Mouse (Mus musculus) CH12.LX (cell line): ENCODE measurements around the gene Slc25a45.
A peak's percentile ranks its signal among the peaks of the same experiment; 100 is the strongest.

Experiments used
- CHD1 ChIP-seq: IDR thresholded peaks from 2 replicates; pipeline ENCODE4 v1.6.1; 2012; ENCODE audit warnings: low read depth, low read length, improper control_type of control experiment, inconsistent platforms
- CTCF ChIP-seq, 2 experiments: IDR thresholded peaks in 1 of 2; conservative IDR thresholded peaks in 1 of 2; 2 replicates each; pipeline ENCODE4 v1.5.1; 2011 to 2012; ENCODE audit warnings: low read depth in 2 of 2, low read length in 2 of 2, improper control_type of control experiment in 1 of 2, inconsistent platforms in 1 of 2, mild to moderate bottlenecking in 1 of 2, moderate library complexity in 1 of 2
- EP300 ChIP-seq: IDR thresholded peaks from 2 replicates; pipeline ENCODE4 v1.6.1; 2011; ENCODE audit warnings: low read length, improper control_type of control experiment
- GABPA ChIP-seq: IDR thresholded peaks from 2 replicates; pipeline ENCODE4 v1.6.1; 2012; ENCODE audit warnings: low read depth, low read length, improper control_type of control experiment, inconsistent platforms; ENCODE audit not compliant: insufficient replicate concordance
- JUND ChIP-seq: conservative IDR thresholded peaks from 2 replicates; pipeline ENCODE4 v1.6.1; 2011; ENCODE audit warnings: low read depth, low read length, improper control_type of control experiment
- MEF2A ChIP-seq: IDR thresholded peaks from 2 replicates; pipeline ENCODE4 v1.6.1; 2014; ENCODE audit warnings: low read depth, mild to moderate bottlenecking, inconsistent platforms, low read length, improper control_type of control experiment, borderline replicate concordance
- NELFE ChIP-seq: IDR thresholded peaks from 2 replicates; pipeline ENCODE4 v1.6.1; 2011; ENCODE audit warnings: low read depth, low read length, improper control_type of control experiment
- POLR2A ChIP-seq: IDR thresholded peaks from 2 replicates; pipeline ENCODE4 v1.6.1; 2011; ENCODE audit warnings: low read depth, mild to moderate bottlenecking, improper control_type of control experiment, low read length
- SIN3A ChIP-seq: IDR thresholded peaks from 2 replicates; pipeline ENCODE4 v1.6.1; 2012; ENCODE audit warnings: low read length, improper control_type of control experiment, inconsistent platforms
- UBTF ChIP-seq: IDR thresholded peaks from 2 replicates; pipeline ENCODE4 v1.6.1; 2012; ENCODE audit warnings: low read depth, mild to moderate bottlenecking, inconsistent platforms, low read length, improper control_type of control experiment, moderate library complexity
- USF2 ChIP-seq: conservative IDR thresholded peaks from 2 replicates; pipeline ENCODE4 v1.6.1; 2011; ENCODE audit warnings: low read depth, low read length, improper control_type of control experiment
- ZKSCAN1 ChIP-seq: IDR thresholded peaks from 2 replicates; pipeline ENCODE4 v1.6.1; 2012; ENCODE audit warnings: low read depth, inconsistent platforms, low read length, improper control_type of control experiment, borderline replicate concordance

- TF ChIP-seq NELFE (no peak), POLR2A (no peak), GABPA (no peak), JUND (no peak), CTCF (conservative IDR thresholded peaks at IDR 0.05 in 1 of 2, IDR thresholded peaks at IDR 0.05 in 1 of 2; ENCODE audit: low read depth in 2 of 2, low read length in 2 of 2) (no peak), SIN3A (no peak; the same call in 1 of the 2 replicates), UBTF (0 out of 2 replicates have a peak, but pooled peaks have one; percentile 30), EP300 (no peak), CHD1 (no peak), MEF2A (no peak), USF2 (no peak), ZKSCAN1 (no peak)
These were observed 31.5 kb upstream of the Slc25a45 start for GRCm38 (mm10) chr19:5846154-5846553.
